Mouse (Mus musculus) myocyte (in vitro differentiated cells): ENCODE data around the gene Slc5a10.
A peak's percentile ranks its signal among the peaks of the same experiment; 100 is the strongest.

Experiments used
- CEBPB ChIP-seq: IDR thresholded peaks from 2 replicates; pipeline ENCODE4 v1.6.1; 2011; ENCODE audit warnings: mild to moderate bottlenecking, moderate library complexity; ENCODE audit not compliant: poor library complexity, insufficient read depth, severe bottlenecking
- E2F4 ChIP-seq: IDR thresholded peaks from one replicate; pipeline ENCODE4 v1.6.1; 2011; ENCODE audit warnings: mild to moderate bottlenecking, control low read depth, moderate library complexity; ENCODE audit not compliant: insufficient read depth
- MAX ChIP-seq: IDR thresholded peaks from one replicate; pipeline ENCODE4 v1.6.1; 2011; ENCODE audit warnings: low read depth, mild to moderate bottlenecking, control low read depth
- MYOG ChIP-seq, 3 experiments: IDR thresholded peaks; one replicate each; pipeline ENCODE4 v1.6.1; 2011; ENCODE audit warnings: control low read depth in 2 of 3, low read depth in 2 of 3, mild to moderate bottlenecking in 2 of 3; ENCODE audit not compliant: insufficient read length in 2 of 3, control insufficient read depth in 1 of 3, insufficient read depth in 1 of 3
- POLR2A ChIP-seq: IDR thresholded peaks from one replicate; pipeline ENCODE4 v1.6.1; 2011; ENCODE audit warnings: low read depth, mild to moderate bottlenecking, control low read depth, moderate library complexity; ENCODE audit not compliant: insufficient read length
- POLR2AphosphoS2 ChIP-seq: IDR thresholded peaks from one replicate; pipeline ENCODE4 v1.6.1; 2011; ENCODE audit warnings: low read depth, control low read depth; ENCODE audit not compliant: insufficient read length
- REST ChIP-seq: IDR thresholded peaks from one replicate; pipeline ENCODE4 v1.6.1; 2011; ENCODE audit warnings: mild to moderate bottlenecking, control low read depth, moderate library complexity; ENCODE audit not compliant: insufficient read depth, insufficient read length
- TCF12 ChIP-seq: IDR thresholded peaks from one replicate; pipeline ENCODE4 v1.6.1; 2011; ENCODE audit warnings: mild to moderate bottlenecking, control low read depth; ENCODE audit not compliant: poor library complexity, insufficient read depth, severe bottlenecking
- TCF3 ChIP-seq: IDR thresholded peaks from one replicate; pipeline ENCODE4 v1.6.1; 2011; ENCODE audit warnings: low read depth, control low read depth; ENCODE audit not compliant: insufficient read length
- USF1 ChIP-seq: IDR thresholded peaks from one replicate; pipeline ENCODE4 v1.6.1; 2011; ENCODE audit warnings: low read depth, mild to moderate bottlenecking, control low read depth, moderate library complexity

- TF ChIP-seq POLR2A (no peak), MYOG (IDR thresholded peaks at IDR 0.05; ENCODE audit: control insufficient read depth in 1 of 3, insufficient read depth in 1 of 3, insufficient read length in 2 of 3, low read depth in 2 of 3) (peak in 2 of 3 experiments; percentile 74 to 86), POLR2AphosphoS2 (no peak), REST (no peak), CEBPB (no peak), TCF12 (peak; percentile 11), USF1 (no peak), MAX (no peak), TCF3 (no peak), E2F4 (no peak)
Measured at GRCm38 (mm10) chr11:61675332-61675731, 45.3 kb downstream of the Slc5a10 start.
